ENCODE assay signal across 13 mouse cellular contexts in genomic region chr12:75992226-75992858, GRCm38 (mm10).
A peak's percentile ranks its signal among the peaks of the same experiment; 100 is the strongest.
DNase-seq lines count a peak whose midpoint lies in the region; TF ChIP-seq lines count a peak whose summit lies in the region.
"Had no signal": no experiment of that assay in that cellular context is flagged by ENCODE, and none has a peak within 500 bp of the region (broad histone marks: within the 10 kb centered on the region; RNA-seq: fewer than 3 reads in every experiment).

No protein-coding gene starts in this region.

- H3K4me1 ChIP-seq in kidney, adult 2 months (ENCODE audit: control insufficient read depth, insufficient read depth, low read length), result peaks cover 18% of the 10 kb centered on the region
- H3K4me1 ChIP-seq: hindbrain, embryonic 15.5 days; limb, embryonic 10.5 days had no signal

- H3K4me3 ChIP-seq in kidney, adult 2 months (ENCODE audit: insufficient read depth, low read depth, low read length), result no peak overlapping the region
- H3K4me3 ChIP-seq: hindbrain, embryonic 15.5 days; limb, embryonic 10.5 days had no signal

- no peak for TF ChIP-seq POLR2A in kidney, adult 2 months (IDR thresholded peaks at IDR 0.05; ENCODE audit: low read depth, low read length)

- no peak; the same call in 1 of the 2 replicates for TF ChIP-seq CTCF in kidney, adult 2 months (conservative IDR thresholded peaks at IDR 0.05; ENCODE audit: insufficient read depth, insufficient read length, low read depth, low read length)

- DNase-seq in kidney, adult 2 months, result peak; percentile 26
- no peak for DNase-seq in kidney, postnatal 14 days
- peak; percentile 63 for DNase-seq in 3134 (ENCODE audit: extremely low read depth, insufficient read length, low spot score)
- DNase-seq in 416B (ENCODE audit: low read depth), result peak; percentile 54
- peak; percentile 38 for DNase-seq in NIH3T3 (ENCODE audit: low read depth)
- DNase-seq in left cerebral cortex, postnatal 10 days (ENCODE audit: extremely low spot score in 1 of 2, low spot score in 2 of 2), result no peak
- DNase-seq in frontal cortex, postnatal 10 days (ENCODE audit: low spot score in 2 of 2), result no peak
- DNase-seq: adrenal gland, postnatal 10 days; heart, adult 11 months; heart, postnatal 10 days; right cerebral cortex, postnatal 14 days had no signal

- WGBS in kidney, adult 2 months, result 75% methylated on average over 10 of the region's 10 CpGs

- intact Hi-C loops in left cerebral cortex, postnatal 10 days (cut with DNase I), result no loop called here

- peak overlapping the region; percentile 52; the same call in 1 of the 2 replicates for H3K27ac ChIP-seq in kidney, adult 2 months (ENCODE audit: insufficient read depth, low read depth, low read length)
- H3K27ac ChIP-seq: hindbrain, embryonic 15.5 days; limb, embryonic 10.5 days had no signal

- H3K27me3 ChIP-seq in kidney, adult 2 months (replicated peaks; ENCODE audit: control insufficient read depth, insufficient read depth, low read length), result no peaks in the 10 kb centered on the region
- H3K27me3 ChIP-seq: hindbrain, embryonic 15.5 days had no signal

- H3K36me3 ChIP-seq in kidney, adult 2 months (ENCODE audit: control insufficient read depth, insufficient read depth, low read length), result peaks cover 16% of the 10 kb centered on the region
- H3K36me3 ChIP-seq: hindbrain, embryonic 15.5 days had no signal

Comparison
In these comparisons a context has a peak if more than half of its experiments do, and no peak if none do; other contexts are left out.
1. DNase-seq: peak in kidney, adult 2 months (single experiment), 3134 (single experiment), 416B (single experiment) and NIH3T3 (single experiment); none in kidney, postnatal 14 days (single experiment), left cerebral cortex, postnatal 10 days (0 of 2) and frontal cortex, postnatal 10 days (0 of 2).